Mouse (Mus musculus): Measurements from ENCODE around the gene Pcnp. TPM values are rescaled to one million over a fixed set of nuclear protein-coding genes. Genes with fewer than 3 reads are reported as not detected.
A peak's percentile ranks its signal among the peaks of the same experiment; 100 is the strongest.

Pcnp gene
- total and polyA plus RNA-seq, 3 experiments, result 79.1 to 128 (median 88.5) TPM

- H3K4me1 ChIP-seq (ENCODE audit: control insufficient read depth in 1 of 2, insufficient read depth in 2 of 2, low read length in 2 of 2), result peaks cover 0 to 22% of the 10 kb centered on the region in 2 experiments
- TF ChIP-seq HCFC1 (IDR thresholded peaks at IDR 0.05; ENCODE audit: low read depth, low read length) (0 out of 2 replicates have a peak, but pooled peaks have one; percentile 46), JUND (IDR thresholded peaks at IDR 0.05; ENCODE audit: low read depth, low read length) (no peak), TAL1 (IDR thresholded peaks at IDR 0.05; ENCODE audit: low read length) (no peak), MAX (IDR thresholded peaks at IDR 0.05; ENCODE audit: low read length) (no peak), ZKSCAN1 (IDR thresholded peaks at IDR 0.05; ENCODE audit: low read depth, low read length) (no peak), EP300 (IDR thresholded peaks at IDR 0.05; ENCODE audit: low read depth in 1 of 2, low read length in 2 of 2) (no peak), GABPA (IDR thresholded peaks at IDR 0.05; ENCODE audit: low read depth, low read length) (no peak), CHD2 (IDR thresholded peaks at IDR 0.05; ENCODE audit: low read length) (no peak), ZC3H11A (IDR thresholded peaks at IDR 0.05; ENCODE audit: low read depth, low read length) (no peak), MXI1 (IDR thresholded peaks at IDR 0.05; ENCODE audit: low read depth, low read length) (0 out of 2 replicates have a peak, but pooled peaks have one; percentile 22), RCOR1 (IDR thresholded peaks at IDR 0.05; ENCODE audit: low read depth, low read length) (no peak), SIN3A (IDR thresholded peaks at IDR 0.05; ENCODE audit: low read length) (0 out of 2 replicates have a peak, but pooled peaks have one; percentile 40), USF2 (IDR thresholded peaks at IDR 0.05; ENCODE audit: borderline replicate concordance in 1 of 2, insufficient read depth in 1 of 2, low read depth in 1 of 2, low read length in 2 of 2) (no peak), ELF1 (IDR thresholded peaks at IDR 0.05; ENCODE audit: low read depth, low read length) (no peak), MAZ (IDR thresholded peaks at IDR 0.05; ENCODE audit: low read depth, low read length) (no peak), ZNF384 (IDR thresholded peaks at IDR 0.05; ENCODE audit: low read depth, low read length) (no peak), POLR2AphosphoS2 (IDR thresholded peaks at IDR 0.05; ENCODE audit: low read length) (no peak), NELFE (IDR thresholded peaks at IDR 0.05; ENCODE audit: low read depth, low read length) (no peak), POLR2A (IDR thresholded peaks at IDR 0.05; ENCODE audit: control insufficient read depth in 1 of 2, insufficient read depth in 1 of 2, low read depth in 1 of 2, low read length in 2 of 2, poor library complexity in 1 of 2) (peak in 1 of 2 experiments; percentile 14; a peak in 1 of 4 replicates), RAD21 (IDR thresholded peaks at IDR 0.05; ENCODE audit: low read depth, low read length) (peak; percentile 15), BHLHE40 (IDR thresholded peaks at IDR 0.05; ENCODE audit: borderline replicate concordance, low read depth, low read length) (no peak), USF1 (IDR thresholded peaks at IDR 0.05; ENCODE audit: low read depth, low read length) (no peak), KAT2A (conservative IDR thresholded peaks at IDR 0.05; ENCODE audit: low read depth, low read length) (no peak), TBP (IDR thresholded peaks at IDR 0.05; ENCODE audit: low read depth, low read length) (0 out of 2 replicates have a peak, but pooled peaks have one; percentile 32), POLR2AphosphoS5 (IDR thresholded peaks at IDR 0.05; ENCODE audit: borderline replicate concordance, low read depth, low read length) (no peak), E2F4 (IDR thresholded peaks at IDR 0.05; ENCODE audit: borderline replicate concordance, low read depth, low read length) (no peak), MYC (IDR thresholded peaks at IDR 0.05; ENCODE audit: low read depth, low read length) (no peak), ETS1 (IDR thresholded peaks at IDR 0.05; ENCODE audit: low read depth, low read length) (no peak), SMC3 (IDR thresholded peaks at IDR 0.05; ENCODE audit: low read depth, low read length) (peak; percentile 37), MAFK (IDR thresholded peaks at IDR 0.05; ENCODE audit: borderline replicate concordance, low read depth, low read length) (no peak), TCF12 (IDR thresholded peaks at IDR 0.05; ENCODE audit: low read depth, low read length) (no peak), MEF2A (IDR thresholded peaks at IDR 0.05; ENCODE audit: extremely low read depth, insufficient replicate concordance, low read depth, low read length, poor library complexity, severe bottlenecking) (no peak), CHD1 (IDR thresholded peaks at IDR 0.05; ENCODE audit: low read depth, low read length) (no peak), MYB (IDR thresholded peaks at IDR 0.05; ENCODE audit: low read depth, low read length) (no peak), UBTF (IDR thresholded peaks at IDR 0.05; ENCODE audit: borderline replicate concordance, insufficient read depth, low read depth, low read length) (no peak), NRF1 (IDR thresholded peaks at IDR 0.05; ENCODE audit: insufficient read depth, low read depth, low read length, poor library complexity, severe bottlenecking) (no peak), ZMIZ1 (IDR thresholded peaks at IDR 0.05; ENCODE audit: low read depth, low read length) (no peak), CTCF (IDR thresholded peaks at IDR 0.05 in 2 of 3, conservative IDR thresholded peaks at IDR 0.05 in 1 of 3; ENCODE audit: control insufficient read depth in 1 of 3, insufficient read depth in 1 of 3, low read depth in 2 of 3, low read length in 3 of 3, poor library complexity in 1 of 3, severe bottlenecking in 1 of 3) (peak; percentile 54 to 66 (median 56))
- H3K9ac ChIP-seq (ENCODE audit: control insufficient read depth, low read depth, low read length, poor library complexity, severe bottlenecking), result peak overlapping the region; percentile 41; the same call in 1 of the 2 replicates
- H3K79me2 ChIP-seq (ENCODE audit: control insufficient read depth, insufficient read depth, low read length, poor library complexity), result peaks cover 32% of the 10 kb centered on the region
- DNase-seq (ENCODE audit: low read depth, low spot score), result peak; percentile 80
- H3K36me3 ChIP-seq (ENCODE audit: control insufficient read depth in 1 of 2, insufficient read depth in 2 of 2, low read length in 2 of 2), result peaks cover 23 to 55% of the 10 kb centered on the region in 2 experiments
- no peaks in the 10 kb centered on the region for H3K9me3 ChIP-seq (replicated peaks; ENCODE audit: insufficient read depth, low read length)
- H3K27me3 ChIP-seq (ENCODE audit: control insufficient read depth in 1 of 2, insufficient read depth in 2 of 2, low read length in 2 of 2), result no peaks in the 10 kb centered on the region
- no peak overlapping the region; a peak in 1 of 4 replicates for H3K4me3 ChIP-seq (ENCODE audit: control insufficient read depth in 1 of 2, insufficient read depth in 1 of 2, low read depth in 2 of 2, low read length in 2 of 2)
- H3K27ac ChIP-seq (ENCODE audit: control insufficient read depth, low read depth, low read length), result no peak overlapping the region
Measured at GRCm38 (mm10) chr16:55969147-55969546, 60.4 kb downstream of the Pcnp start.

Data from MEL (cell line).